Mouse (Mus musculus) kidney, adult 2 months (tissue): Measurements from ENCODE around the gene Ap5z1.

Experiments used
- CTCF ChIP-seq: fragments of 200-500 bp; conservative IDR thresholded peaks from 2 replicates; pipeline ENCODE4 v1.5.1; 2011; ENCODE audit warnings: low read depth, mild to moderate bottlenecking, control low read depth, low read length, moderate library complexity, mixed read lengths; ENCODE audit not compliant: insufficient read depth, insufficient read length
- POLR2A ChIP-seq: fragments of 200-500 bp; IDR thresholded peaks from one replicate; pipeline ENCODE4 v1.6.1; 2011; ENCODE audit warnings: low read depth, low read length, control low read depth

GRCm38 (mm10) chr5:142426476-142426875 is 37.3 kb upstream of the Ap5z1 start:
- TF ChIP-seq CTCF, result no peak
- TF ChIP-seq POLR2A, result no peak
